Mouse (Mus musculus) embryonic fibroblast, embryonic 13.5 days (primary cell): ENCODE data around the gene Pdzd9.

ENCODE experiments used
- CTCF ChIP-seq: IDR thresholded peaks from 2 replicates; pipeline ENCODE4 v1.5.1; 2011; ENCODE audit warnings: mild to moderate bottlenecking, control low read depth, low read length, moderate library complexity, borderline replicate concordance; ENCODE audit not compliant: insufficient read depth
- POLR2A ChIP-seq: IDR thresholded peaks from 2 replicates; pipeline ENCODE4 v1.6.1; 2011; ENCODE audit warnings: low read depth, mild to moderate bottlenecking, control low read depth, low read length, moderate library complexity

- TF ChIP-seq CTCF, result no peak
- no peak for TF ChIP-seq POLR2A
Observed at GRCm38 (mm10) chr7:120695196-120695595, 25.1 kb upstream of the Pdzd9 start.
